ENCODE assay signal across 20 mouse cellular contexts in the genomic region with DNA sequence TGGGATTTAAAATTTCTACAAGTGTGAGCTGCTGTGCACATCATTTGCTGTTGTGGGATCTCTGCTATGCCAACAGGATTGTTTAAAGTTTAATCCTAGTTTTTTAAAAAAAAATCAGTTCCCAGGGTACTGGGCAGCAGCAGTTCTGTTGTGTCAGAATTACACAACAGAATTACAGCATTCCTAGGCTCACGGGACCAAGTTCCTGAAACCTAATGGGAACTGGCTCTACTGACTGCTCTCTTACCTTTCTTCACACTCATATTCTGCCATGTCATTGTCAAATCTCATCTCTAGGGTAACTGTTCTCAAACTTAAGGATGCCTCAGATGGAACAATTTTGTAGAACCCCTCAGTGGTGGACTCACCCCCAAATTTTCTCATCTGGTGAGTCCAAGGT.
DNase-seq lines count a peak whose midpoint lies in the region; ATAC-seq and TF ChIP-seq lines count a peak whose summit lies in the region.
"Had no signal": no experiment of that assay in that cellular context is flagged by ENCODE, and none has a peak within 500 bp of the region (broad histone marks: within the 10 kb centered on the region; RNA-seq: fewer than 3 reads in every experiment).

No protein-coding gene starts in this region.

- TF ChIP-seq CTCF in liver, postnatal 0 days (IDR thresholded peaks at IDR 0.05; ENCODE audit: low read depth): no peak

- H3K27me3 ChIP-seq in liver, postnatal 0 days (ENCODE audit: insufficient read depth, low read length): no peaks in the 10 kb centered on the region
- no peaks in the 10 kb centered on the region for H3K27me3 ChIP-seq in liver, embryonic 12.5 days (replicated peaks)
- H3K27me3 ChIP-seq in forebrain, embryonic 11.5 days (ENCODE audit: control insufficient read depth, insufficient read depth, low read length): no peaks in the 10 kb centered on the region
- H3K27me3 ChIP-seq: forebrain, embryonic 13.5 days had no signal

- TF ChIP-seq EP300 in liver, postnatal 0 days (IDR thresholded peaks at IDR 0.05; ENCODE audit: low read depth): no peak

- H3K9me3 ChIP-seq in liver, postnatal 0 days (ENCODE audit: low read length): no peaks in the 10 kb centered on the region
- no peaks in the 10 kb centered on the region for H3K9me3 ChIP-seq in liver, embryonic 12.5 days (replicated peaks)
- H3K9me3 ChIP-seq in forebrain, embryonic 11.5 days (ENCODE audit: control insufficient read depth, low read length): no peaks in the 10 kb centered on the region
- H3K9me3 ChIP-seq: forebrain, embryonic 13.5 days; hindbrain, embryonic 10.5 days; megakaryocyte, embryonic 14.5 days had no signal

- peak; percentile 10 for DNase-seq in adrenal gland, adult 2 months
- no peak for DNase-seq in adrenal gland, postnatal 25 days
- DNase-seq in liver, postnatal 0 days: no peak
- DNase-seq in adipocyte (ENCODE audit: low spot score): peak; percentile 12
- DNase-seq in forebrain, embryonic 11.5 days (ENCODE audit: low spot score): no peak
- no peak for DNase-seq in right cerebral cortex, adult 2 months (ENCODE audit: low spot score in 2 of 2)
- DNase-seq: cerebellum, adult 9-11 months; gastrocnemius, postnatal 14 days; midbrain, embryonic 14.5 days; right cerebral cortex, postnatal 14 days; spleen, adult 18-20 months; thymus, adult 2 months had no signal

- peak; percentile 43 for ATAC-seq in liver, postnatal 0 days
- ATAC-seq in liver, embryonic 12.5 days: no peak
- peak; percentile 59 for ATAC-seq in megakaryocyte progenitor cell, adult 5-6 weeks (replicated peaks; ENCODE audit: poor library complexity)
- ATAC-seq in forebrain, embryonic 11.5 days (replicated peaks; ENCODE audit: low FRiP score): no peak
- ATAC-seq: forebrain, embryonic 13.5 days; hindbrain, postnatal 0 days; intestine, postnatal 0 days had no signal

- no peaks in the 10 kb centered on the region for H3K36me3 ChIP-seq in liver, postnatal 0 days (replicated peaks; ENCODE audit: insufficient read depth, low read length)
- H3K36me3 ChIP-seq in liver, embryonic 12.5 days: no peaks in the 10 kb centered on the region
- H3K36me3 ChIP-seq in forebrain, embryonic 11.5 days (ENCODE audit: control insufficient read depth, insufficient read depth, low read length): no peaks in the 10 kb centered on the region
- H3K36me3 ChIP-seq: hindbrain, embryonic 10.5 days had no signal

- no peak overlapping the region for H3K4me3 ChIP-seq in liver, postnatal 0 days (ENCODE audit: low read depth, low read length)
- H3K4me3 ChIP-seq in liver, embryonic 12.5 days: no peak overlapping the region
- H3K4me3 ChIP-seq in forebrain, embryonic 11.5 days (ENCODE audit: low read depth, low read length): no peak overlapping the region
- H3K4me3 ChIP-seq: forebrain, embryonic 13.5 days; hindbrain, embryonic 10.5 days; megakaryocyte, embryonic 14.5 days; myocyte had no signal

- H3K4me2 ChIP-seq in liver, postnatal 0 days (ENCODE audit: low read depth, low read length): no peak overlapping the region
- no peak overlapping the region for H3K4me2 ChIP-seq in liver, embryonic 12.5 days
- no peak overlapping the region for H3K4me2 ChIP-seq in forebrain, embryonic 11.5 days (ENCODE audit: low read depth, low read length, severe bottlenecking)
- H3K4me2 ChIP-seq: forebrain, embryonic 13.5 days had no signal

- H3K9ac ChIP-seq in liver, postnatal 0 days (replicated peaks): no peak overlapping the region
- no peak overlapping the region for H3K9ac ChIP-seq in liver, embryonic 12.5 days
- H3K9ac ChIP-seq in forebrain, embryonic 11.5 days (ENCODE audit: low read length): no peak overlapping the region
- H3K9ac ChIP-seq: forebrain, embryonic 13.5 days had no signal

- no peak overlapping the region for H3K27ac ChIP-seq in liver, postnatal 0 days (ENCODE audit: low read depth)
- H3K27ac ChIP-seq in liver, embryonic 12.5 days: no peak overlapping the region
- H3K27ac ChIP-seq in forebrain, embryonic 11.5 days (ENCODE audit: low read depth, low read length): no peak overlapping the region
- H3K27ac ChIP-seq: forebrain, embryonic 13.5 days; hindbrain, embryonic 10.5 days; hindbrain, postnatal 0 days had no signal

- peaks cover 7% of the 10 kb centered on the region; the same call in 1 of the 2 replicates for H3K4me1 ChIP-seq in liver, postnatal 0 days (ENCODE audit: insufficient read depth)
- H3K4me1 ChIP-seq in liver, embryonic 12.5 days: no peaks in the 10 kb centered on the region
- no peaks in the 10 kb centered on the region for H3K4me1 ChIP-seq in forebrain, embryonic 11.5 days (replicated peaks; ENCODE audit: control insufficient read depth, insufficient read depth, low read length)
- H3K4me1 ChIP-seq: forebrain, embryonic 13.5 days had no signal

- 42% methylated on average over 1 of the region's 1 CpGs for WGBS in liver, postnatal 0 days (ENCODE audit: insufficient replicate concordance)
- WGBS in liver, embryonic 12.5 days (ENCODE audit: insufficient replicate concordance): 59% methylated on average over 1 of the region's 1 CpGs
- 94% methylated on average over 1 of the region's 1 CpGs for WGBS in forebrain, embryonic 11.5 days

Comparison
In these comparisons a context has a peak if more than half of its experiments do, and no peak if none do; other contexts are left out.
1. DNase-seq: peak in adrenal gland, adult 2 months (single experiment) and adipocyte (single experiment); none in adrenal gland, postnatal 25 days (single experiment), liver, postnatal 0 days (single experiment), forebrain, embryonic 11.5 days (single experiment) and right cerebral cortex, adult 2 months (0 of 2).
2. ATAC-seq: peak in liver, postnatal 0 days (single experiment) and megakaryocyte progenitor cell, adult 5-6 weeks (single experiment); none in liver, embryonic 12.5 days (single experiment) and forebrain, embryonic 11.5 days (single experiment).